Mouse (Mus musculus): ENCODE results near the gene Gabbr2.

Gene Gabbr2

GRCm38 (mm10) chr4:46867779-46868178 is 123.9 kb downstream of the Gabbr2 start:
- intact Hi-C loops (cut with DNase I), result no loop called here

- intact Hi-C loops (cut with DNase I), result no loop called here
These were observed 125.6 kb downstream of the Gabbr2 start for GRCm38 (mm10) chr4:46866070-46866469.

DNA sequence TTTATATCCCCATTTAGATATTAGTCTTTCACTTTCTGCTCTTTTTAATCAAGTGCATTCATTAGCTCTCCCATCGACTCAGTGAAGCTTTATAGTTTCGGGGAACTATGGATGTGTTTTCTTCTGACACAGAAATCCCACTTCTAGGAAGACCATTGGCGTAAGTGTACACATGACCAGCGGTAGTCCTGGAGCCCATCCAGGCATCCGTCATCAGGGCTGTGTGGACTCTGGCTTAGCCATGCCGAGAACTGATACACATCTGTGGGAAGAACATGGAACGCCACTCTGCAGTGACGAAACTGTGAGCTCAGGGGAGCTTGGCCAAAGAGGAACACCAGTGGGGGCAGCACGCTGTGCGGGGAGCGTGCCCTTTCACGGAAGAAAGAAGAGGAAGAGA is 128.0 kb downstream of the Gabbr2 start:
- intact Hi-C loops (cut with DNase I), result no loop called here

DNA sequence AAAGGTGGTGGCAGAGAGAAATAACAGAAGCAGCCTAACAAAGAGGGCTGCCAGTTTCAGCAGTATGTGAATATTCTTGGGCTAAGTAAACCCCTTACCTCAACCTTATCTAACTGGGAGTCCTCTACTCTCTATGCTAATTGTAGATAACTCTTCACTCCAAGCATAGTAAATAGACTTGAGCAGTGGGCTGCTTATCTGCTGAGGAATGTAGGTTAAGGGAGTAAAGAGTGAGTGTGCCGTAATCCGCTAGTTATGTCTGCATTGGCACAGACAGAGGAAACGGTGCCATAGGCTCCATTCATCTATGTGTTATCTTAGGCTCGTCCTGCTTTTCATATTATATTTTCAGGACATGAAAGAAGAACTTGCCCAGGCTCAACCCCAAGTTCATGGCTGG is 129.0 kb downstream of the Gabbr2 start:
- intact Hi-C loops (cut with DNase I), result no loop called here

DNA sequence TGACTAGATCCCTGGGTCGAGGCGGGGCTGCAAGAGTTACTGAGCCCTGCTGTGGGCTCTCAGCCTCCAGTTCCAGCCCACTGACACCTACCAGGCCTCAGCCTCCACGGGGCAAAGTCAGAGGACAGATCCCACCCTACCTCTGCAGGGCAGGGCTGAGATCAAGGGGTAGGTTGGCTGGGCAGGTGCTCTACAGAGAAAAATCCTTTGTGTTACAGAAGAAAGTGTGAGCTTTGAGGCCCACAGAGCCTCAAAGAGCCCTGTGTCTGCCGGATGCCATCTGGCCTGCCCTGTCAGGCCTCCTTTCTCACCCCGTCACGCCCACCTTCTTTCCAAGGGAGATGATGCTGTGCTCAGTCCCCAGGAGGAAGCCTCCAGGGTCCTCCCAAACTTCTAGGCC is 131.1 kb downstream of the Gabbr2 start:
- intact Hi-C loops (cut with DNase I), result no loop called here

DNA sequence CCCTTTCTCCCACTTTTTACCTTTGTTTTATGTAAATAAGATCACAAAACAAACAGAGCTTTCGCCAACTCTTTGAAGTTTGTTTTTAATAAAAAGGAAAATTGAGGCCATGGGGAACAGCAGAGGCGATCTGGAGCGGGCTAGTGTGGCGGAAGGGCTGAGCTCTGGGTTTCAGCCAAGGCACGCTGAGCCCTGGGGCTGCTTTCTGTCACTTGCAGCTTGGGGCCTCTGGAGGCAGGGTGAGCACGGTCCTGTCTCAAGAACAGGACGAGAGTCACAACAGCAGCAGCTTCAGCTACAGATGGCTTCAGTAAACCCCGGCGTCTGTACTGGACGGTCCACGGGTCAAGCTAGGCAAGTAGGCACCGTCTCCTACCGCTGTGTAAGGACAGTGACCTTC is 132.8 kb downstream of the Gabbr2 start:
- intact Hi-C loops (cut with DNase I), result no loop called here

DNA sequence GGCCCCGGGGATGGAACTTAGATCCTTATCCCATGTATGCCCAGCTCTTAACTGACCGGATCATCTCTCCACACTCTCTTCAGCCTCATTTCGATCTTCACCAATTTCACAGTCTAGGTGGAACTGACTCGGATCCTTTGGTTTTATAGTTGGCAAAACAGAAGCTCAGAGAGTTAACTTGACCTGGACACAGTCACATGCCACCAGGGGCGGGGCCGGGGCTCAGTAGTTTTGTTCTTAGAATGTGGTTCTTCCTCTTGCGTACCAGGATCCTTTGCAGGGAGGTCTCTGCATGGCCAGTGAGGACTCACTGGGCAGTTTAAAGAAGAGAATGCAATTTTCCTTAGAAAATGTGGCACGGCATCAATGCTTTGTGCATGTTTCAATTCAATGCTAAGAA is 135.5 kb downstream of the Gabbr2 start:
- intact Hi-C loops (cut with DNase I), result no loop called here

DNA sequence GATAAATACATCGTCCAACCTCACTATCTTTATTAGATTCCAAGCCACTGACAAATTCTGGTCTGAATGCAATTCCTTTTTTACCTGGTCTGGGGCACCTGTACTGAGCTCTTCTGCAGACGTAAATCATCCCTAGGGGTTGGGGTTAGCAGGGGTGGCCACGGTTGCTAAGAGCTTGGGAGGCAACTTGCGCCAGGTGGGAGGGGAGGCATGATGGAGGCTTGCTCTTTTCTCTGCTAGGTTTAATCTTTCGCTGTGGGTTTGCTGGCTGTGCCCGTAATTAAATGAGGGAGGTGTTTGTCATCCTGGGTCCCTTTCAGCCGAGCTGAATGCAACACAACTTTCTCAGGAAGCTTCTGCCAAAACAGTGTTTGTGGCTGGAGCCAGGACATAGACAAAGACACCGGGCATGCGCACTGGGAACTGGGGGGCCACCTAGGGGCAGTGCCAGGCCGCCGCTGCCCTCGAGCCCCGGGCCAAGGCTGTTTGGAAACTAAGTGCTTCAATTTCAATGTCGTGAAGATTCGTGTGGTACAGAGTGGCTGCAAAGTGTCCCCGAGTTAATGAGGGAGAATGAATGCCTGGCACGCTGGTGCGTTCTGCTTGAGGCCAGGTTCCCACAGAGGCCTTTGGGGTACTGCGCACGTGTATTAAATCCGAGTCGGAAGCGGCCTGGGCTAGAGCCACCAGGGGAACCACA is 136.8 kb downstream of the Gabbr2 start:
- intact Hi-C loops (cut with DNase I), result no loop called here

DNA sequence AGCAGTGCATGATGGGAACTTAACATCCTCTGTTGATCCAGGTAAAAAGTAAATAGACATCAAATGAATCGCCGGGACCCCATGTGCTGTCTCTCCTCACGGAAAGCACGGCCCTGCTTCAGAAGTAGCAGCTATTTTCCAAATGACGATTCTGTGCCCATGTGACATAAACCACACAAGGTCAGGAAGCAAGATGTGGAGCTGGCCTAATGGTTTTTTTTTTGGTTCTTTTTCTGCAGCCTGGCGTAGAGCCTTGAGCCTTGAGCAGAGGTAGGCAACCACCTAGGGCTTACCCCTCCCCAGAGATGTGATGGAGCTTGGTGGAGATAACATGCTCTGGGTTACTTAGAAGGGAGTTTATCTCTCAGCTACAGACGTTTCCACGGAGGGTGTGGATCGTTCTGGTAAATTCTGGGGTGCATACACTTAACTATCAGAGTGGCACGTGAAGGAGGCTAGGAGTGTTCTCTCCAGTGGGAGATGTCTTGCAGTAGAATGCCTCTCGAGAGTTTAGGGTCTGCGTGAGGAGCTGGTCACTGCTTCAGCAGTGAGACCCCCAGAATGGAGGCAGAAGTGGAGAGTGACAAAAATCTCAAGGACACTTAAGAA is 137.7 kb downstream of the Gabbr2 start:
- intact Hi-C loops (cut with DNase I), result no loop called here

- intact Hi-C loops (cut with DNase I), result no loop called here
These were observed 143.9 kb downstream of the Gabbr2 start for GRCm38 (mm10) chr4:46847745-46848144.

DNA sequence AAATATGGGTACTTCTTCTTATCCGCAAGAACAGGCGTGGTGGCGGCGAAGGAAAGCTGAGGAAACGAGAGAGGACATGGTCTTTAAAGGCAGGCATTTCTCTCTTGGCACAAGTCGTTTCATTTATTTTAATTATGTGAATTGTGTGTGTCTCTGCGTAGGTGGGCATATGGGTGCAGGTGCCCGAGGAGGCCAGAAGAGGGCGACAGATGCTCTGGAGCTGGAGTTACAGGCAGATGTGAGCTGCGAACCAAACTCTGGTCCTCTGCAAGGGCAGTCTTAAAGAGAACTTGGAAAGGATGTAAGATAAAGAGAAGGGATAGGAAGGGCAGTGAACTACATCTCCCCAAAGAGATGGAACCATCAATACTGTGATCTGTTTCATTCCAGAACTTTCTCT is 145.3 kb downstream of the Gabbr2 start:
- intact Hi-C loops (cut with DNase I), result no loop called here

DNA sequence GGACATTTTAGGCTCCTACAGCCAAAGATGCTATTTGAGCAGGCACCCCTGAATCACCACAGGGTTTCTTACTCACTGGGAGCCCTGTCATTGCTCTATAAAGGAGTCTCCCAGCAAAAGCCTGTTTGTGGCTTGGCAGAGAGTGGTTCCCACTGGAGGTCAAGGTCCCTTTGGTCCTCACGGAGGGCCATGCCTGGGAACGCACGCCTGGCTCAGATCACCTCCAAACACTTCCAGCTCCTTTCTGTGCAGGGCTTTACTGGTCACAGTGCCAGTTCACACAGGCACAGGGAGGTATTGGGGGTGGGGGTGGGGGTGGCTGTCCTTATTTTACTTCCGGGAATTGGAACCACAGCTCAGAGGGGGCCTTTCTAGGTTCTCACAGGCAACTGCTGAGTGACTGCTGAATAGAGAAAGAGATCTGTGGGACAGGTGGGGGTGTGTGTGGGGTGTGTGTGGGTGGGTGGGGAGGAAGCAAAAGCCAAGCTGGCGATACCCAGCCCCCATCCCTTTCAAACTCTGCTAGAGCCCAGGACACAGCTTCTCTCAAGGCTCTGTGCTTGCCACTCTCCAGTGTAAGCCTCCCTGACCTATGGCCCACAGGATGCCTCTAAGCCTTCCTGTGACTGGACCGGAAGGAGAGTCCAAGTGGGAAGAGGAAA is 146.6 kb downstream of the Gabbr2 start:
- intact Hi-C loops (cut with DNase I), result no loop called here

DNA sequence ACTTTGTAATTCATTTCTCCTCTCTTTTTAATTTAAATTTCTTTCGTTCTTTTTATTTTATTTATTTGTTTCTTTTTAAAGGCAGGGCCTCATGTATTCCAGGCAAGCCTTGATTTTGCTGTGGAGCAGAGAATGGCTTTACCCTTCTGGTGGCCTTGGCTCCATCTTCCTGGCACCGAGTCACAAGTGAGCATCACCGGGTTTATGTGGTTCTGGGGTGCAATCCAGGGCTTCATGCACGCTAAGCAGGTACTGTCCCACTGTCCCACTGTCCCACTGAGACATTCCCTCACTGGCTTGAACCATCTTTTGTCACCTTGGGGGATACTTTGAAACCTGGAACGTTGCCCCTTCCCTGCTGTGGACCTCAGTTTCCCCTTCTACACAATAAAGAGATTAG is 147.1 kb downstream of the Gabbr2 start:
- intact Hi-C loops (cut with DNase I), result no loop called here

- intact Hi-C loops (cut with DNase I), result no loop called here
These were observed 149.1 kb downstream of the Gabbr2 start for GRCm38 (mm10) chr4:46842596-46842995.

- intact Hi-C loops (cut with DNase I), result no loop called here
These were observed 151.5 kb downstream of the Gabbr2 start for GRCm38 (mm10) chr4:46840146-46840545.

DNA sequence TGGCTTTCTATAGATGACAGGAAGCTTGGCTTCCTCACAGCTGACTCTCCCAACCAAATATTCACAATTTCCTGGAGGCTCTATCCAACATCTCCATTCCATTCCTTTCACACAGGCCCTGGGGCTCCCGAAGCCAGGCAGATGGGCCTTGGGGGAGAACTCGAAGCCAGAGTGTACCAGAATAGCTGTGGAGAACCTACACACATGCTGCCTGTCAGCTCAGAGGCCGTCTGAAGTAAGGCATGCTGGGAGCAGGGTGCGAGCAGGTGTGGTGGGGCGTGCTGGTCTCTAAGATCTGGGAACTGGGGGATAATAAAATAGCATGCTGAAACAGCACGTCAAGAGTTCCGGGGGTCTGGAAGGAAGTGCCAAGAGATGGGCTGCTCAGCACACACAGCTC is 154.3 kb downstream of the Gabbr2 start:
- intact Hi-C loops (cut with DNase I), result no loop called here

DNA sequence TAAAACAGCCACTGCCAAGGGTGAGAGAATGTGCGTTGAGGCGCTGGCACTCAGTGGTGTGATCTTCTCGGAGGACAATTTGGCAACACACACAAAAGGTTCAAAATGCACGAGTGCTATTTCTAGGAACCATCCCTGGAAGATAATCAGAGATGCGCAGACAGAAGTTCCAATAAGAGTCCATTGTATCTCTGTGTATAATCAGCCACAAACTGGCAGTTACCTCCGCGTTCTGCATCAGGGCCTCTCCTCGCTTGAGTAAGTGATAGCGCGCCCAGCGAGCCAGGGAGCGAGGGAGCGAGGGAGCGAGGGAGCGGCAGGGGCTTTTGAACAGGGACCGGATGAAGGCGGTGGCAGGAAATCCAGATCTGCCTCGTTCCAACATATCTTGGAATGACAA is 155.6 kb downstream of the Gabbr2 start:
- intact Hi-C loops (cut with DNase I), result no loop called here

- intact Hi-C loops (cut with DNase I), result no loop called here
These were observed 156.6 kb downstream of the Gabbr2 start for GRCm38 (mm10) chr4:46835064-46835463.

- intact Hi-C loops (cut with DNase I), result loop anchor here (5.0 kb wide), 1 partner anchor 146 kb away; no protein-coding TSS in a partner anchor
These were observed 158.7 kb downstream of the Gabbr2 start for GRCm38 (mm10) chr4:46832834-46833544.

GRCm38 (mm10) chr4:46829656-46830055 is 162.0 kb downstream of the Gabbr2 start:
- intact Hi-C loops (cut with DNase I), result loop anchor here (5.0 kb wide), 1 partner anchor 142 kb away; no protein-coding TSS in a partner anchor

- intact Hi-C loops (cut with DNase I), result no loop called here
These were observed 163.5 kb downstream of the Gabbr2 start for GRCm38 (mm10) chr4:46828141-46828571.

DNA sequence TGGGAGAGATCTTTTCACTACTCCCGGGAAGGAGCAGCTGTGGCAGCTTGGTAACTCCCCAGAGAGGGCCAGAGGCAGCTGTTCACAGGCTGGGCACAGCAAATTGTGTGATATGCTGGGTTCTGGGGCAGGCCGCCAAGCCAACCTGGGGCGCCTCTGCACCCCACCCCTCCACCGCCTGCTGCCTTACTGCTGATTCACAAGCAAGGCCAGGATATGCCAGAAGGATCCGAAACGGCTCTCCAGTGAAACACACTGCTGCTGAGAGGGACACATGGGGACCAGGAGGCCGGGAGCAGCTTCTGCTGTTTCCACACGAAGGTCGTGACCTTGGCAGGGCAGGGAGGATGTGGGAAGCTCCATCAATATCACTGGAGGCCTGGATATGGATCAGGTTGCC is 164.2 kb downstream of the Gabbr2 start:
- intact Hi-C loops (cut with DNase I), result no loop called here
